Mouse (Mus musculus): Measurements from ENCODE around the gene Diras2. TPM values are rescaled to one million over a fixed set of nuclear protein-coding genes. Genes with fewer than 3 reads are reported as not detected.
A peak's percentile ranks its signal among the peaks of the same experiment; 100 is the strongest.

Gene Diras2
- polyA plus RNA-seq, 1 experiment from 2014 or later, result 1.5 TPM

- Histone ChIP-seq H3K9ac (ENCODE audit: low read length) (no peak overlapping the region), H3K27me3 (replicated peaks; ENCODE audit: control insufficient read depth, insufficient read depth, low read length) (no peaks in the 10 kb centered on the region), H3K4me1 (ENCODE audit: control insufficient read depth, insufficient read depth, low read length) (peaks cover 4% of the 10 kb centered on the region; the same call in 1 of the 2 replicates), H3K4me3 (ENCODE audit: low read depth, low read length) (no peak overlapping the region), H3K27ac (ENCODE audit: low read depth, low read length) (no peak overlapping the region), H3K4me2 (ENCODE audit: low read length) (no peak overlapping the region), H3K9me3 (replicated peaks; ENCODE audit: control insufficient read depth, low read length) (no peaks in the 10 kb centered on the region), H3K36me3 (ENCODE audit: control insufficient read depth, insufficient read depth, low read length) (no peaks in the 10 kb centered on the region)
- ATAC-seq, result no peak
- 79% methylated on average over 4 of the region's 4 CpGs for WGBS
- no peak for DNase-seq (ENCODE audit: low spot score)
Observed at GRCm38 (mm10) chr13:52497029-52497550, 34.0 kb downstream of the Diras2 start.

- no peak overlapping the region for H3K27ac ChIP-seq (ENCODE audit: low read depth, low read length)
- H3K4me2 ChIP-seq (ENCODE audit: low read length), result no peak overlapping the region
- no peaks in the 10 kb centered on the region for H3K9me3 ChIP-seq (replicated peaks; ENCODE audit: control insufficient read depth, low read length)
- no peak overlapping the region for H3K4me3 ChIP-seq (ENCODE audit: low read depth, low read length)
- H3K27me3 ChIP-seq (replicated peaks; ENCODE audit: control insufficient read depth, insufficient read depth, low read length), result no peaks in the 10 kb centered on the region
- no peak overlapping the region for H3K9ac ChIP-seq (ENCODE audit: low read length)
- no peaks in the 10 kb centered on the region for H3K4me1 ChIP-seq (ENCODE audit: control insufficient read depth, insufficient read depth, low read length)
- DNase-seq (ENCODE audit: low spot score) (no peak), ATAC-seq (no peak)
- 83% methylated on average over 7 of the region's 7 CpGs for WGBS
- H3K36me3 ChIP-seq (ENCODE audit: control insufficient read depth, insufficient read depth, low read length), result no peaks in the 10 kb centered on the region
Observed at GRCm38 (mm10) chr13:52488821-52489220, 42.3 kb downstream of the Diras2 start.

GRCm38 (mm10) chr13:52484064-52484463 lies 47.0 kb downstream of the Diras2 start:
- no peaks in the 10 kb centered on the region for H3K9me3 ChIP-seq (replicated peaks; ENCODE audit: control insufficient read depth, low read length)
- H3K9ac ChIP-seq (ENCODE audit: low read length), result no peak overlapping the region
- H3K36me3 ChIP-seq (ENCODE audit: control insufficient read depth, insufficient read depth, low read length), result no peaks in the 10 kb centered on the region
- no peak overlapping the region for H3K27ac ChIP-seq (ENCODE audit: low read depth, low read length)
- no peaks in the 10 kb centered on the region for H3K27me3 ChIP-seq (replicated peaks; ENCODE audit: control insufficient read depth, insufficient read depth, low read length)
- no peak for ATAC-seq
- no peak overlapping the region for H3K4me2 ChIP-seq (ENCODE audit: low read length)
- no peaks in the 10 kb centered on the region for H3K4me1 ChIP-seq (ENCODE audit: control insufficient read depth, insufficient read depth, low read length)
- H3K4me3 ChIP-seq (ENCODE audit: low read depth, low read length), result no peak overlapping the region
- no peak for DNase-seq (ENCODE audit: low spot score)
- 80% methylated on average over 4 of the region's 4 CpGs for WGBS

- peak; percentile 28 for DNase-seq (ENCODE audit: low spot score)
Observed at GRCm38 (mm10) chr13:52481786-52482185, 49.3 kb downstream of the Diras2 start.

GRCm38 (mm10) chr13:52479146-52479545 lies 51.9 kb downstream of the Diras2 start:
- no peak overlapping the region for H3K4me2 ChIP-seq (ENCODE audit: low read length)
- no peaks in the 10 kb centered on the region for H3K36me3 ChIP-seq (ENCODE audit: control insufficient read depth, insufficient read depth, low read length)
- no peaks in the 10 kb centered on the region for H3K4me1 ChIP-seq (ENCODE audit: control insufficient read depth, insufficient read depth, low read length)
- H3K27ac ChIP-seq (ENCODE audit: low read depth, low read length), result no peak overlapping the region
- no peak overlapping the region for H3K9ac ChIP-seq (ENCODE audit: low read length)
- no peaks in the 10 kb centered on the region for H3K27me3 ChIP-seq (replicated peaks; ENCODE audit: control insufficient read depth, insufficient read depth, low read length)
- DNase-seq (ENCODE audit: low spot score), result no peak
- H3K4me3 ChIP-seq (ENCODE audit: low read depth, low read length), result no peak overlapping the region
- H3K9me3 ChIP-seq (replicated peaks; ENCODE audit: control insufficient read depth, low read length), result no peaks in the 10 kb centered on the region
- no peak for ATAC-seq
- WGBS, result 91% methylated on average over 5 of the region's 5 CpGs

More at GRCm38 (mm10) chr13:52481786-52482185, 49.3 kb downstream of the Diras2 start:
- Histone ChIP-seq H3K4me1 (ENCODE audit: control insufficient read depth, insufficient read depth, low read length) (no peaks in the 10 kb centered on the region), H3K27me3 (replicated peaks; ENCODE audit: control insufficient read depth, insufficient read depth, low read length) (no peaks in the 10 kb centered on the region), H3K4me2 (ENCODE audit: low read length) (no peak overlapping the region), H3K9ac (ENCODE audit: low read length) (no peak overlapping the region), H3K27ac (ENCODE audit: low read depth, low read length) (no peak overlapping the region), H3K4me3 (ENCODE audit: low read depth, low read length) (no peak overlapping the region), H3K36me3 (ENCODE audit: control insufficient read depth, insufficient read depth, low read length) (no peaks in the 10 kb centered on the region), H3K9me3 (replicated peaks; ENCODE audit: control insufficient read depth, low read length) (no peaks in the 10 kb centered on the region)
- ATAC-seq, result no peak
- WGBS, result 73% methylated on average over 2 of the region's 2 CpGs

GRCm38 (mm10) chr13:52476998-52477601 lies 54.0 kb downstream of the Diras2 start:
- no peak overlapping the region for H3K4me3 ChIP-seq (ENCODE audit: low read depth, low read length)
- DNase-seq (ENCODE audit: low spot score), result no peak
- no peaks in the 10 kb centered on the region for H3K4me1 ChIP-seq (ENCODE audit: control insufficient read depth, insufficient read depth, low read length)
- no peak overlapping the region for H3K27ac ChIP-seq (ENCODE audit: low read depth, low read length)
- WGBS, result 92% methylated on average over 11 of the region's 11 CpGs
- H3K36me3 ChIP-seq (ENCODE audit: control insufficient read depth, insufficient read depth, low read length), result no peaks in the 10 kb centered on the region
- ATAC-seq, result no peak
- no peak overlapping the region for H3K9ac ChIP-seq (ENCODE audit: low read length)
- no peaks in the 10 kb centered on the region for H3K9me3 ChIP-seq (replicated peaks; ENCODE audit: control insufficient read depth, low read length)
- H3K4me2 ChIP-seq (ENCODE audit: low read length), result no peak overlapping the region
- H3K27me3 ChIP-seq (replicated peaks; ENCODE audit: control insufficient read depth, insufficient read depth, low read length), result no peaks in the 10 kb centered on the region

GRCm38 (mm10) chr13:52476222-52476621 lies 54.9 kb downstream of the Diras2 start:
- H3K9me3 ChIP-seq (replicated peaks; ENCODE audit: control insufficient read depth, low read length), result no peaks in the 10 kb centered on the region
- H3K4me3 ChIP-seq (ENCODE audit: low read depth, low read length), result no peak overlapping the region
- no peak overlapping the region for H3K9ac ChIP-seq (ENCODE audit: low read length)
- H3K27me3 ChIP-seq (replicated peaks; ENCODE audit: control insufficient read depth, insufficient read depth, low read length), result no peaks in the 10 kb centered on the region
- H3K27ac ChIP-seq (ENCODE audit: low read depth, low read length), result no peak overlapping the region
- no peak overlapping the region for H3K4me2 ChIP-seq (ENCODE audit: low read length)
- no peak for ATAC-seq
- DNase-seq (ENCODE audit: low spot score), result no peak
- no peaks in the 10 kb centered on the region for H3K4me1 ChIP-seq (ENCODE audit: control insufficient read depth, insufficient read depth, low read length)
- 66% methylated on average over 3 of the region's 3 CpGs for WGBS
- H3K36me3 ChIP-seq (ENCODE audit: control insufficient read depth, insufficient read depth, low read length), result no peaks in the 10 kb centered on the region

GRCm38 (mm10) chr13:52475264-52475663 lies 55.8 kb downstream of the Diras2 start:
- Histone ChIP-seq H3K27ac (ENCODE audit: low read depth, low read length) (no peak overlapping the region), H3K4me3 (ENCODE audit: low read depth, low read length) (no peak overlapping the region), H3K27me3 (replicated peaks; ENCODE audit: control insufficient read depth, insufficient read depth, low read length) (no peaks in the 10 kb centered on the region), H3K4me2 (ENCODE audit: low read length) (no peak overlapping the region), H3K4me1 (ENCODE audit: control insufficient read depth, insufficient read depth, low read length) (no peaks in the 10 kb centered on the region), H3K9me3 (replicated peaks; ENCODE audit: control insufficient read depth, low read length) (no peaks in the 10 kb centered on the region), H3K9ac (ENCODE audit: low read length) (no peak overlapping the region), H3K36me3 (ENCODE audit: control insufficient read depth, insufficient read depth, low read length) (no peaks in the 10 kb centered on the region)
- no peak for DNase-seq (ENCODE audit: low spot score)
- WGBS, result 70% methylated on average over 10 of the region's 10 CpGs
- no peak for ATAC-seq

- Histone ChIP-seq H3K4me1 (ENCODE audit: control insufficient read depth, insufficient read depth, low read length) (peaks cover 4% of the 10 kb centered on the region), H3K27ac (ENCODE audit: low read depth, low read length) (no peak overlapping the region), H3K27me3 (replicated peaks; ENCODE audit: control insufficient read depth, insufficient read depth, low read length) (no peaks in the 10 kb centered on the region), H3K9ac (ENCODE audit: low read length) (no peak overlapping the region), H3K4me3 (ENCODE audit: low read depth, low read length) (no peak overlapping the region), H3K4me2 (ENCODE audit: low read length) (no peak overlapping the region), H3K36me3 (ENCODE audit: control insufficient read depth, insufficient read depth, low read length) (no peaks in the 10 kb centered on the region), H3K9me3 (replicated peaks; ENCODE audit: control insufficient read depth, low read length) (no peaks in the 10 kb centered on the region)
- ATAC-seq (no peak), DNase-seq (ENCODE audit: low spot score) (no peak)
- 82% methylated on average over 3 of the region's 3 CpGs for WGBS
Observed at GRCm38 (mm10) chr13:52474807-52475206, 56.3 kb downstream of the Diras2 start.
